Mouse (Mus musculus): ENCODE data around the gene Hgd.

GRCm38 (mm10) chr16:37647936-37648335 lies 68.0 kb downstream of the Hgd start:
- no peak for TF ChIP-seq CTCF (IDR thresholded peaks at IDR 0.05; ENCODE audit: borderline replicate concordance, insufficient read depth, low read depth, low read length)
- no peak for TF ChIP-seq POLR2A (IDR thresholded peaks at IDR 0.05; ENCODE audit: borderline replicate concordance, insufficient read depth, low read length)
